Comparison of ENCODE assay signal across 32 mouse cellular contexts in genomic region chr10:45298503-45298902, GRCm38 (mm10). TPM values are rescaled to one million over a fixed set of nuclear protein-coding genes. Genes with fewer than 3 reads are reported as not detected.
A peak's percentile ranks its signal among the peaks of the same experiment; 100 is the strongest.
DNase-seq lines count a peak whose midpoint lies in the region; ATAC-seq and TF ChIP-seq lines count a peak whose summit lies in the region.
"Had no signal": no experiment of that assay in that cellular context is flagged by ENCODE, and none has a peak within 500 bp of the region (broad histone marks: within the 10 kb centered on the region; RNA-seq: fewer than 3 reads in every experiment).

No protein-coding gene starts in this region.

- no peak overlapping the region for H3K9ac ChIP-seq in forebrain, embryonic 14.5 days (ENCODE audit: low read length)
- no peak overlapping the region for H3K9ac ChIP-seq in forebrain, embryonic 11.5 days (ENCODE audit: low read length)
- H3K9ac ChIP-seq: embryonic facial prominence, embryonic 12.5 days; heart, embryonic 12.5 days; hindbrain, embryonic 13.5 days; limb, embryonic 15.5 days; liver, embryonic 13.5 days; neural tube, embryonic 12.5 days had no signal

- WGBS in forebrain, embryonic 14.5 days = 45% methylated on average over 6 of the region's 6 CpGs
- WGBS in forebrain, embryonic 11.5 days = 63% methylated on average over 6 of the region's 6 CpGs

- peaks cover 75% of the 10 kb centered on the region for H3K79me2 ChIP-seq in myocyte (ENCODE audit: control insufficient read depth, insufficient read depth)

- no peaks in the 10 kb centered on the region for H3K36me3 ChIP-seq in forebrain, embryonic 14.5 days (ENCODE audit: control insufficient read depth, insufficient read depth, low read length)
- H3K36me3 ChIP-seq in forebrain, embryonic 11.5 days (ENCODE audit: control insufficient read depth, insufficient read depth, low read length) = no peaks in the 10 kb centered on the region
- H3K36me3 ChIP-seq in myocyte (ENCODE audit: control insufficient read depth, insufficient read depth) = no peaks in the 10 kb centered on the region
- H3K36me3 ChIP-seq: embryonic facial prominence, embryonic 12.5 days; heart, embryonic 12.5 days; hindbrain, embryonic 13.5 days; limb, embryonic 10.5 days; limb, embryonic 15.5 days; liver, embryonic 13.5 days; neural tube, embryonic 12.5 days had no signal

- no peaks in the 10 kb centered on the region for H3K9me3 ChIP-seq in forebrain, embryonic 14.5 days (replicated peaks; ENCODE audit: control insufficient read depth, low read length)
- H3K9me3 ChIP-seq in forebrain, embryonic 11.5 days (ENCODE audit: control insufficient read depth, low read length) = no peaks in the 10 kb centered on the region
- H3K9me3 ChIP-seq: embryonic facial prominence, embryonic 12.5 days; heart, embryonic 12.5 days; hindbrain, embryonic 13.5 days; limb, embryonic 10.5 days; limb, embryonic 15.5 days; liver, embryonic 13.5 days; neural tube, embryonic 12.5 days had no signal

- no peaks in the 10 kb centered on the region for H3K27me3 ChIP-seq in forebrain, embryonic 14.5 days (replicated peaks; ENCODE audit: control insufficient read depth, insufficient read depth, low read length)
- H3K27me3 ChIP-seq in forebrain, embryonic 11.5 days (ENCODE audit: control insufficient read depth, insufficient read depth, low read length) = no peaks in the 10 kb centered on the region
- no peaks in the 10 kb centered on the region for H3K27me3 ChIP-seq in myocyte (ENCODE audit: control insufficient read depth, insufficient read depth, insufficient read length)
- H3K27me3 ChIP-seq: embryonic facial prominence, embryonic 12.5 days; heart, embryonic 12.5 days; hindbrain, embryonic 13.5 days; limb, embryonic 15.5 days; liver, embryonic 13.5 days; neural tube, embryonic 12.5 days had no signal

- no peak overlapping the region for H3K4me3 ChIP-seq in forebrain, embryonic 14.5 days (ENCODE audit: low read depth, low read length)
- no peak overlapping the region for H3K4me3 ChIP-seq in forebrain, embryonic 11.5 days (ENCODE audit: low read depth, low read length)
- no peak overlapping the region for H3K4me3 ChIP-seq in myocyte
- H3K4me3 ChIP-seq: embryonic facial prominence, embryonic 12.5 days; heart, embryonic 12.5 days; hindbrain, embryonic 13.5 days; layer of hippocampus, adult 2 months; limb, embryonic 10.5 days; limb, embryonic 15.5 days; liver, embryonic 13.5 days; neural tube, embryonic 12.5 days had no signal

- no peak overlapping the region for H3K4me2 ChIP-seq in forebrain, embryonic 14.5 days (ENCODE audit: low read length)
- no peak overlapping the region for H3K4me2 ChIP-seq in forebrain, embryonic 11.5 days (ENCODE audit: low read depth, low read length, severe bottlenecking)
- H3K4me2 ChIP-seq in myocyte (ENCODE audit: low read depth) = peak overlapping the region; percentile 67
- H3K4me2 ChIP-seq: embryonic facial prominence, embryonic 12.5 days; heart, embryonic 12.5 days; hindbrain, embryonic 13.5 days; limb, embryonic 15.5 days; liver, embryonic 13.5 days; neural tube, embryonic 12.5 days had no signal

- H3ac ChIP-seq in myocyte (ENCODE audit: control insufficient read depth, insufficient read length) = no peak overlapping the region

- TF ChIP-seq POLR2A in brain, embryonic 14.5 days (IDR thresholded peaks at IDR 0.05; ENCODE audit: borderline replicate concordance, extremely low read depth, insufficient read depth, insufficient read length, poor library complexity, severe bottlenecking) = no peak
- no peak for TF ChIP-seq POLR2A in myocyte (IDR thresholded peaks at IDR 0.05; ENCODE audit: insufficient read length, low read depth)

- no peaks in the 10 kb centered on the region for H3K4me1 ChIP-seq in forebrain, embryonic 14.5 days (ENCODE audit: control insufficient read depth, insufficient read depth, low read length)
- H3K4me1 ChIP-seq in forebrain, embryonic 11.5 days (replicated peaks; ENCODE audit: control insufficient read depth, insufficient read depth, low read length) = no peaks in the 10 kb centered on the region
- H3K4me1 ChIP-seq: embryonic facial prominence, embryonic 12.5 days; hindbrain, embryonic 13.5 days; limb, embryonic 15.5 days; liver, embryonic 13.5 days; neural tube, embryonic 12.5 days had no signal

- peak; percentile 58 for DNase-seq in forebrain, embryonic 14.5 days (ENCODE audit: low spot score)
- no peak for DNase-seq in forebrain, embryonic 11.5 days (ENCODE audit: low spot score)
- peak; percentile 13 for DNase-seq in layer of hippocampus, adult 9-11 months
- DNase-seq in layer of hippocampus, adult 11-12 months (ENCODE audit: low spot score) = no peak
- peak; percentile 65 for DNase-seq in brain, embryonic 14.5 days (ENCODE audit: low read depth)
- DNase-seq in natural killer cell, adult 2 months (ENCODE audit: low spot score in 2 of 2) = no peak
- DNase-seq: adrenal gland, postnatal 14 days; cerebellum, adult 2 months; embryo, embryonic 11 days; gastrocnemius, postnatal 25 days; heart, adult 18-20 months; heart, postnatal 4 days; kidney, adult 11 months; kidney, postnatal 14 days; liver, embryonic 13.5 days; lung, adult 18-20 months; lung, postnatal 10 days; midbrain, embryonic 14.5 days; right cerebral cortex, adult 18-20 months; thymus, adult 2 months; thymus, postnatal 4 days had no signal

- ATAC-seq in forebrain, embryonic 14.5 days = no peak; the same call in 1 of the 2 replicates
- ATAC-seq in forebrain, embryonic 11.5 days (replicated peaks; ENCODE audit: low FRiP score) = no peak
- ATAC-seq: CD4-positive, CD25-positive, alpha-beta regulatory T cell, adult 4 months; inflammation-experienced regulatory T-cells, adult 6 months had no signal

- TF ChIP-seq CTCF in brain, embryonic 14.5 days (IDR thresholded peaks at IDR 0.05; ENCODE audit: borderline replicate concordance, extremely low read depth, insufficient read depth, insufficient read length) = no peak

- no peak overlapping the region for H3K27ac ChIP-seq in forebrain, embryonic 14.5 days (ENCODE audit: low read depth, low read length)
- no peak overlapping the region for H3K27ac ChIP-seq in forebrain, embryonic 11.5 days (ENCODE audit: low read depth, low read length)
- H3K27ac ChIP-seq: embryonic facial prominence, embryonic 12.5 days; hindbrain, embryonic 13.5 days; layer of hippocampus, adult 2 months; limb, embryonic 10.5 days; limb, embryonic 15.5 days; liver, embryonic 13.5 days; macrophage; neural tube, embryonic 12.5 days had no signal

TF ChIP-seq in myocyte, 11 proteins besides CTCF, POLR2A, EP300 and RAD21:
- TF ChIP-seq REST (IDR thresholded peaks at IDR 0.05; ENCODE audit: insufficient read depth, insufficient read length) (no peak), MYOG (IDR thresholded peaks at IDR 0.05; ENCODE audit: control insufficient read depth in 1 of 3, insufficient read depth in 1 of 3, insufficient read length in 2 of 3, low read depth in 2 of 3) (no peak), MAX (IDR thresholded peaks at IDR 0.05; ENCODE audit: low read depth) (no peak), TCF3 (IDR thresholded peaks at IDR 0.05; ENCODE audit: insufficient read length, low read depth) (no peak), TCF12 (IDR thresholded peaks at IDR 0.05; ENCODE audit: insufficient read depth, poor library complexity, severe bottlenecking) (no peak), CEBPB (IDR thresholded peaks at IDR 0.05; ENCODE audit: insufficient read depth, poor library complexity, severe bottlenecking) (no peak), POLR2AphosphoS2 (IDR thresholded peaks at IDR 0.05; ENCODE audit: insufficient read length, low read depth) (no peak), MYOD1 (IDR thresholded peaks at IDR 0.05; ENCODE audit: control insufficient read depth in 1 of 3, insufficient read length in 2 of 3, low read depth in 2 of 3) (no peak), E2F4 (IDR thresholded peaks at IDR 0.05; ENCODE audit: insufficient read depth) (no peak), SRF (IDR thresholded peaks at IDR 0.05; ENCODE audit: control insufficient read depth, insufficient read length, low read depth) (no peak), USF1 (IDR thresholded peaks at IDR 0.05; ENCODE audit: low read depth) (no peak)

RNA-seq across cellular contexts. Expression of gene Bves, which starts 37.1 kb away (rescaled TPM):
- 0.44 and 0.88 TPM in 2 replicates for polyA plus RNA-seq in forebrain, embryonic 14.5 days (2014; fragmentation: Nextera tagmentation; extraction: Ambion mirVana)
- polyA plus RNA-seq in forebrain, embryonic 11.5 days (2014; fragmentation: Nextera tagmentation; extraction: Ambion mirVana) = 1.5 and 2.4 TPM in 2 replicates
- polyA plus RNA-seq in brain, embryonic 14.5 days (2012; rRNA removed) = 1.6 and 2.6 TPM in 2 replicates
- polyA plus RNA-seq in myocyte (2012; fragmentation: generic; extraction: Trizol) = 35.3 TPM
- polyA plus RNA-seq: CD4-positive, CD25-positive, alpha-beta regulatory T cell, adult 4 months; inflammation-experienced regulatory T-cells, adult 6 months; macrophage had no signal

Comparison
In these comparisons a context has a peak if more than half of its experiments do, and no peak if none do; other contexts are left out.
1. DNase-seq: peak in forebrain, embryonic 14.5 days (single experiment), layer of hippocampus, adult 9-11 months (single experiment) and brain, embryonic 14.5 days (single experiment); none in forebrain, embryonic 11.5 days (single experiment), layer of hippocampus, adult 11-12 months (single experiment) and natural killer cell, adult 2 months (0 of 2).
2. RNA of gene Bves, which starts 37.1 kb away (polyA plus RNA-seq): 35.3 TPM in myocyte (single experiment); 1.6 to 2.6 TPM in brain, embryonic 14.5 days, 1.5 to 2.4 TPM in forebrain, embryonic 11.5 days and 0.44 to 0.88 TPM in forebrain, embryonic 14.5 days; every median in the first group is over 10 times any median in the second.